Mouse (Mus musculus) granulocyte monocyte progenitor cell, adult 5-6 weeks (primary cell): Measurements from ENCODE around the gene Gm13199. TPM values are rescaled to one million over a fixed set of nuclear protein-coding genes. Genes with fewer than 3 reads are reported as not detected.

Experiments
- ATAC-seq: replicated peaks from 2 replicates; pipeline ENCODE4 v1.8.0; 2016; ENCODE audit warnings: mild to moderate bottlenecking, moderate TSS enrichment, inconsistent platforms; ENCODE audit not compliant: poor library complexity, severe bottlenecking
- total RNA-seq, 2 experiments: library from RNA; stranded (forward) in 1 of 2; stranded (reverse) in 1 of 2; fragments of 200-712, 200-1000 nt in 1 of 2; fragments of >200 nt in 1 of 2; fragmentation: Nextera tagmentation in 1 of 2; gene quantifications; 2 replicates each; pipeline ENCODE4 v1.2.3; 2014 to 2017

The Gm13199 gene
- total RNA-seq, 2 experiments from 2014 or later = not detected

DNA sequence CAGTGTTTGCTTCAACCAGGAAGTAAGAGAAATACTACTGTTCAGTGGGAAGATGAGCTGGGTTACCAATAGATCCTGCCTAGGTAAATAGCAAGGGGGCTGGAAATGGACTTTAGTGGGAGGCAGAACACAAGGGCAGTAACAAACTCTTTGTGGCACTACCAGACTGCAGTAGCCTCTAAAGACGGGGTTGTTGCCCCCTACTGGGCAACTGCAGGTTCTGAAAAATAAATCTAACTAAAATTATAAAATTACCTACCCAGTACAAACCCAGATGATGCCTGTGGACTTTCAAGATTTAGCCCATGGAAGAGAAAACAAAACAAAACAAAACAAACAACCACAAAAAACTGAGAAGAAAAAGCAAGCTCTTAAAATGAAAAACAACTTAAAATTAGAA, 38.5 kb downstream of the Gm13199 start:
- ATAC-seq = peak; percentile 51; the same call in 1 of the 2 replicates

DNA sequence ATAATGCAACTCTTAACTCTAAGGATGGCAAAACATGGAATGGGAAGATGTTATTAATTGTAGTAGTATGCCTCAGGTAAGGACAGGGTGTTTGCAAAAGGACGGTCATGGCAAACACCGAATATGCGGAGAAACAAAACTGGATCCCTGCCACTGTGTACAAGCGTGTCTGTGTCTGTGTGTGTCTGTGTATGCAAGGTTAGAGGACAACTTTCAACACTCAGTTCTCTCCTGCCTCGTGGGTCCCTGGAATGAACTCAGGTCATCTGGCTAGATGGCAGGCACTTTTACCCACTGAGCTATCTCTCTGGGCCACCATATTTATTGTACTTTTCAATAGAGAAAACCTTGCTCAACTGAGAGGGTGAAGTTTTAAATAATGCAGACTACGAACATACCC, 40.3 kb downstream of the Gm13199 start:
- ATAC-seq = no peak

DNA sequence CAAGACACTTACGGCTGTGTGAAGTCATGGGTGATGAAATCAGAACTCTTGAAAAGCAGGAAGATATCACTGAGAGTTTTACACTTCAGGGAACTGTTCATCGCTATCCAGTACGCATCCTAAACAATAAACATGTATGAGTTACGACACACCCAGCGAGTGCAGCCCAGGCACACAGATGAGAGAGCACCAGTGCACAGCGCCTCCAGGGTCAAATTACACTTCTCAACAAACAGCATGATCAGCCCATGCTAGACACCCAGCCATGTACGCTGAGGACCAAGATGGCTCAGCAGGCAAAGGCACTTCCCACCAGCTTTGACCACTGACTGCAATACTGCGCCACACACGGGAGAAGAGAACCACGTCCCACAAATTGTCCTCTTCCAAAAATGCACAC, 41.5 kb downstream of the Gm13199 start:
- ATAC-seq = no peak

Other genes with a start within 250 kb of the Gm13199 start
- 1.8 and 4.5 TPM in 2 replicates for gene Camk1d, start 148.4 kb downstream of the Gm13199 start, total RNA-seq (2014; fragmentation: Nextera tagmentation)
- gene Camk1d, start 148.4 kb downstream of the Gm13199 start, total RNA-seq (2017) = 0.26 and 0.78 TPM in 2 replicates
- gene Nudt5, start 17.9 kb downstream of the Gm13199 start, total RNA-seq (2014; fragmentation: Nextera tagmentation) = 63.6 and 73.3 TPM in 2 replicates
- 83.9 and 88.2 TPM in 2 replicates for gene Nudt5, start 17.9 kb downstream of the Gm13199 start, total RNA-seq (2017)
- 113 and 134 TPM in 2 replicates for gene Cdc123, start 17.8 kb downstream of the Gm13199 start, total RNA-seq (2014; fragmentation: Nextera tagmentation)
- 108 and 112 TPM in 2 replicates for gene Cdc123, start 17.8 kb downstream of the Gm13199 start, total RNA-seq (2017)
- gene Sec61a2, start 32.5 kb upstream of the Gm13199 start, total RNA-seq (2014; fragmentation: Nextera tagmentation) = 31.8 and 34.3 TPM in 2 replicates
- gene Sec61a2, start 32.5 kb upstream of the Gm13199 start, total RNA-seq (2017) = 7.4 and 16.8 TPM in 2 replicates
- gene Dhtkd1, start 79.9 kb upstream of the Gm13199 start, total RNA-seq (2014; fragmentation: Nextera tagmentation) = 0.45 and 3.7 TPM in 2 replicates
- gene Dhtkd1, start 79.9 kb upstream of the Gm13199 start, total RNA-seq (2017) = 0.10 and 0.17 TPM in 2 replicates
- gene Upf2, start 88.5 kb upstream of the Gm13199 start, total RNA-seq (2014; fragmentation: Nextera tagmentation) = 23.5 and 26.8 TPM in 2 replicates
- 32.9 and 36.1 TPM in 2 replicates for gene Upf2, start 88.5 kb upstream of the Gm13199 start, total RNA-seq (2017)